ENCODE assay signal across 19 mouse cellular contexts in the genomic region with DNA sequence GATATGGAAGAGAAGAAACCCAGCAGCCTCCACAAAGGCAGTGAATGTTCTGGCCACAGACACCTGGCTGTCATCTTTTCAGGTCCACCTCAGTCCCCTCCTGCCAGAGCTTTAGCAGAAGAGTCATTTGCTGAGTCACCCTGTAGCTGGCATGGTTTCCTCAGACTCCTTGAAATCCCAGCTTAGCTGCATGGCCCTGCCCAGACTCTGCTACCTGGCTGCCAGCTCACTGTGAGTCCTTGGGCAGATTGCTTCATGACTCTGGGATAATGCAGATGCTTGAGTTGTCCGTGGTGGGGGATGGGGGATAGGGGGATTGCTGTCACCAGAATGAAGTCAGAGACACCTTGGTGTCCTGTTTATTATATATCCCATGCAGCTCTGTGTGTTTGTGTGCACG.
DNase-seq lines count a peak whose midpoint lies in the region; TF ChIP-seq lines count a peak whose summit lies in the region.
"Had no signal": no experiment of that assay in that cellular context is flagged by ENCODE, and none has a peak within 500 bp of the region (broad histone marks: within the 10 kb centered on the region; RNA-seq: fewer than 3 reads in every experiment).

No protein-coding gene starts in this region.

- no peak for TF ChIP-seq POLR2A in cortical plate, adult 2 months (IDR thresholded peaks at IDR 0.05; ENCODE audit: extremely low read depth, insufficient read depth, low read length)

- intact Hi-C loops in left cerebral cortex, adult 2 months (cut with DNase I) = no loop called here

- peaks cover 38% of the 10 kb centered on the region for H3K4me1 ChIP-seq in cortical plate, adult 2 months (ENCODE audit: control insufficient read depth, insufficient read depth, low read length)

- no peak overlapping the region for H3K4me3 ChIP-seq in left cerebral cortex, adult 2 months
- H3K4me3 ChIP-seq in cortical plate, adult 2 months (ENCODE audit: insufficient read depth, low read length) = no peak overlapping the region
- H3K4me3 ChIP-seq: embryonic facial prominence, embryonic 10.5 days; forebrain, embryonic 13.5 days; neural tube, embryonic 13.5 days had no signal

- no peak for TF ChIP-seq CTCF in left cerebral cortex, adult 2 months (IDR thresholded peaks at IDR 0.05)
- no peak for TF ChIP-seq CTCF in cortical plate, adult 2 months (IDR thresholded peaks at IDR 0.05; ENCODE audit: extremely low read depth, insufficient read depth, low read length)

- peak overlapping the region; percentile 83 for H3K27ac ChIP-seq in left cerebral cortex, adult 2 months
- H3K27ac ChIP-seq in cortical plate, adult 2 months (ENCODE audit: insufficient read depth, low read length) = peak overlapping the region; percentile 43
- H3K27ac ChIP-seq: embryonic facial prominence, embryonic 10.5 days; forebrain, embryonic 13.5 days; hindbrain, postnatal 0 days; neural tube, embryonic 13.5 days had no signal

- peak; percentile 66 for DNase-seq in cerebellum, adult 9-11 months
- no peak for DNase-seq in cerebellum, adult 9-10 months
- no peak for DNase-seq in left cerebral cortex, adult 2 months (ENCODE audit: extremely low spot score in 1 of 2, low spot score in 2 of 2)
- DNase-seq in left cerebral cortex, adult 11 months (ENCODE audit: low spot score) = no peak
- peak; percentile 83 for DNase-seq in adrenal gland, adult 2 months
- no peak for DNase-seq in kidney, postnatal 10 days
- DNase-seq: heart, adult 18-20 months; heart, postnatal 4 days; kidney, adult 11 months; kidney, postnatal 25 days; liver; liver, postnatal 0 days; right cerebral cortex, postnatal 14 days; thymus, postnatal 14 days had no signal

Comparison
In these comparisons a context has a peak if more than half of its experiments do, and no peak if none do; other contexts are left out.
1. DNase-seq: peak in cerebellum, adult 9-11 months (single experiment) and adrenal gland, adult 2 months (single experiment); none in cerebellum, adult 9-10 months (single experiment), left cerebral cortex, adult 2 months (0 of 2), left cerebral cortex, adult 11 months (single experiment) and kidney, postnatal 10 days (single experiment).